Comparison of ENCODE assay signal across 23 mouse cellular contexts in genomic region chr10:7204953-7205352, GRCm38 (mm10). TPM values are rescaled to one million over a fixed set of nuclear protein-coding genes. Genes with fewer than 3 reads are reported as not detected.
DNase-seq lines count a peak whose midpoint lies in the region; ATAC-seq lines count a peak whose summit lies in the region.
"Had no signal": no experiment of that assay in that cellular context is flagged by ENCODE, and none has a peak within 500 bp of the region (broad histone marks: within the 10 kb centered on the region; RNA-seq: fewer than 3 reads in every experiment).

No protein-coding gene starts in this region.

- peak overlapping the region; percentile 85 for H3K4me3 ChIP-seq in megakaryocyte, embryonic 14.5 days (replicated peaks)
- H3K4me3 ChIP-seq: forebrain, embryonic 10.5 days; forebrain, embryonic 13.5 days; gastrocnemius, adult 2 months; heart, adult 2 months; heart, embryonic 10.5 days; hindbrain, embryonic 10.5 days had no signal

- peak; percentile 25 for DNase-seq in cerebellum, adult 8-10 months
- DNase-seq in cerebellum, postnatal 4 days (ENCODE audit: low spot score in 2 of 2), result no peak
- no peak for DNase-seq in urinary bladder, postnatal 10 days (ENCODE audit: low spot score)
- no peak for DNase-seq in thymus, postnatal 25 days
- DNase-seq: adrenal gland, adult 8-10 months; adrenal gland, postnatal 25 days; gastrocnemius, adult 2 months; gastrocnemius, postnatal 14 days; heart, adult 2 months; kidney, adult 18-20 months had no signal

- H3K36me3 ChIP-seq in megakaryocyte, embryonic 14.5 days (replicated peaks; ENCODE audit: low read length), result peaks cover 35% of the 10 kb centered on the region
- H3K36me3 ChIP-seq: heart, embryonic 10.5 days had no signal

- H3K9me3 ChIP-seq in megakaryocyte, embryonic 14.5 days, result no peaks in the 10 kb centered on the region
- H3K9me3 ChIP-seq: forebrain, embryonic 10.5 days; forebrain, embryonic 13.5 days; heart, embryonic 10.5 days; hindbrain, embryonic 10.5 days had no signal

- peaks cover 93% of the 10 kb centered on the region for H3K4me1 ChIP-seq in megakaryocyte, embryonic 14.5 days

- no peaks in the 10 kb centered on the region for H3K27me3 ChIP-seq in megakaryocyte, embryonic 14.5 days (replicated peaks)
- H3K27me3 ChIP-seq: forebrain, embryonic 13.5 days had no signal

- no peak for ATAC-seq in megakaryocyte, adult 5-6 weeks (ENCODE audit: poor library complexity, severe bottlenecking)
- ATAC-seq in granulocyte monocyte progenitor cell, adult 5-6 weeks (replicated peaks; ENCODE audit: poor library complexity, severe bottlenecking), result peak; percentile 28; the same call in 1 of the 2 replicates
- ATAC-seq: activated CD4-positive, CD25-positive, alpha-beta regulatory T cell, adult 4 months; CD4-positive, CD25-positive, alpha-beta regulatory T cell, adult 4 months; forebrain, embryonic 13.5 days; forebrain, embryonic 16.5 days; hindbrain, postnatal 0 days; inflammation-experienced regulatory T-cells, adult 6 months; intestine, embryonic 16.5 days had no signal

RNA-seq across cellular contexts. Expression of gene Cnksr3, which starts 7.1 kb away (rescaled TPM):
- polyA plus RNA-seq in megakaryocyte, embryonic 14.5 days (2012; ENCODE audit: insufficient read depth, low replicate concordance), result 10.9 and 14.8 TPM in 2 replicates
- total RNA-seq in megakaryocyte, adult 5-6 weeks (2015), result 5.6 and 7.9 TPM in 2 replicates
- total RNA-seq in megakaryocyte, adult 5-6 weeks (2017), result 3.6 and 3.7 TPM in 2 replicates
- 4.9 and 6.7 TPM in 2 replicates for total RNA-seq in granulocyte monocyte progenitor cell, adult 5-6 weeks (2014; fragmentation: Nextera tagmentation)
- total RNA-seq in granulocyte monocyte progenitor cell, adult 5-6 weeks (2017), result 3.2 and 3.7 TPM in 2 replicates
